Comparison of ENCODE assay signal across 8 mouse cellular contexts in the genomic region with DNA sequence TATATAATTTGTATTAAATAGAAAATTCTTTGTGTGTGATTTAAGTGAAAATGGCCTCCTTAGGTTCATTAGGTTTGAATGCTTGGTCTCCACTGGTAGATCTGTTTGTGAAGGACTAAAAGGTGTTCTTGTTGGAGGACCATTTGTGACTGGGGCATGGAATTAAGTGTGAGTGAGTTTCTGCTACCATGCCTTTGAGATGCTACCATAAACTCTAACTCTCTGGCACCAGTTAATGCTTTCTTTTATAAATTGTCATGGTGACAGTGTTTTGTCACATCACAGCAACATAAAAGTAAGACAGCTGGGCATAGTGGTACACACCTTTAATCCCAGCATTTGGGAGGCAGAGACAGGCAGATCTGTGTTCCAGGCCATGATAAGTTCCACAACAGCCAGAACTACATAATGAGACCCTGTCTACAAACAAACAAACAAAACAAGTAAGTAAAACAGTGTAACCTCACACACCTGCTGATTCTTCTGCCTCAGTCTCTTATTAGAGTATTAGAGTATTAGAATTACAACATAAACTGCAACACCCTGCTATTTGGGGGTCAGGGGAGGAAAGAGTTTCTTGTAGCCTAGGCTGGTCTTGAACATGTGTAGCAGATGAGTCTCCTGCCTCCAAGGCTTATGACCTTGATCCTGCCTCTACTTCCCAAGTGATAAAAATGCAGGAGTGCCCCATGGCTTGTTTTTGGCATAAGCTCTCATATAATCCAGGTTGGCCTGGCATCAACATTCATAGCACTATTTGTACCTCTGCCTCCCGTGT. TPM values are rescaled to one million over a fixed set of nuclear protein-coding genes. Genes with fewer than 3 reads are reported as not detected.
DNase-seq lines count a peak whose midpoint lies in the region; ATAC-seq lines count a peak whose summit lies in the region.

No protein-coding gene starts in this region.

- no peak for ATAC-seq in heart, embryonic 12.5 days (ENCODE audit: insufficient number of reproducible peaks, low FRiP score)
- no peak for ATAC-seq in embryonic facial prominence, embryonic 15.5 days (ENCODE audit: insufficient number of reproducible peaks, low FRiP score, low TSS enrichment, low read depth)
- no peak for ATAC-seq in liver, embryonic 15.5 days (ENCODE audit: insufficient read depth)

- no peak for DNase-seq in heart, postnatal 10 days
- DNase-seq in 3T3-L1 (ENCODE audit: low read depth, low spot score): peak; percentile 84
- DNase-seq in spleen, adult 18-20 months: no peak
- DNase-seq in cerebellum, postnatal 14 days: no peak
- DNase-seq in right cerebral cortex, postnatal 36 days (ENCODE audit: low spot score in 2 of 2): no peak

- no peak overlapping the region for H3K4me3 ChIP-seq in heart, embryonic 12.5 days
- no peak overlapping the region for H3K4me3 ChIP-seq in embryonic facial prominence, embryonic 15.5 days (replicated peaks)
- no peak overlapping the region for H3K4me3 ChIP-seq in liver, embryonic 15.5 days (replicated peaks)

- H3K27me3 ChIP-seq in heart, embryonic 12.5 days (replicated peaks): no peaks in the 10 kb centered on the region
- no peaks in the 10 kb centered on the region for H3K27me3 ChIP-seq in embryonic facial prominence, embryonic 15.5 days
- no peaks in the 10 kb centered on the region for H3K27me3 ChIP-seq in liver, embryonic 15.5 days

- intact Hi-C loops in heart, postnatal 10 days (cut with DNase I): loop anchor here (2.0 kb wide), 2 partner anchors 15 to 77 kb away; no protein-coding TSS in a partner anchor

- no peak overlapping the region for H3K9ac ChIP-seq in heart, embryonic 12.5 days
- no peak overlapping the region for H3K9ac ChIP-seq in embryonic facial prominence, embryonic 15.5 days
- H3K9ac ChIP-seq in liver, embryonic 15.5 days: peak overlapping the region; percentile 27; the same call in 1 of the 2 replicates

- no peaks in the 10 kb centered on the region for H3K36me3 ChIP-seq in heart, embryonic 12.5 days
- H3K36me3 ChIP-seq in embryonic facial prominence, embryonic 15.5 days: no peaks in the 10 kb centered on the region
- H3K36me3 ChIP-seq in liver, embryonic 15.5 days (replicated peaks): no peaks in the 10 kb centered on the region

- no peak overlapping the region for H3K4me2 ChIP-seq in heart, embryonic 12.5 days
- no peak overlapping the region for H3K4me2 ChIP-seq in embryonic facial prominence, embryonic 15.5 days (replicated peaks)
- H3K4me2 ChIP-seq in liver, embryonic 15.5 days: no peak overlapping the region

- H3K9me3 ChIP-seq in heart, embryonic 12.5 days (replicated peaks): no peaks in the 10 kb centered on the region
- H3K9me3 ChIP-seq in embryonic facial prominence, embryonic 15.5 days (replicated peaks): no peaks in the 10 kb centered on the region
- no peaks in the 10 kb centered on the region for H3K9me3 ChIP-seq in liver, embryonic 15.5 days (replicated peaks)

- 0 out of 2 replicates have a peak, but pooled peaks cover 3% of the 10 kb centered on the region for H3K4me1 ChIP-seq in heart, embryonic 12.5 days (replicated peaks)
- peaks cover 13% of the 10 kb centered on the region; the same call in 1 of the 2 replicates for H3K4me1 ChIP-seq in embryonic facial prominence, embryonic 15.5 days
- H3K4me1 ChIP-seq in liver, embryonic 15.5 days (replicated peaks): peaks cover 44% of the 10 kb centered on the region

- 0 out of 2 replicates have a peak overlapping the region, but pooled peaks have one; percentile 49 for H3K27ac ChIP-seq in heart, embryonic 12.5 days (ENCODE audit: poor library complexity, severe bottlenecking)
- H3K27ac ChIP-seq in embryonic facial prominence, embryonic 15.5 days (replicated peaks): peak overlapping the region; percentile 77
- peak overlapping the region; percentile 81 for H3K27ac ChIP-seq in liver, embryonic 15.5 days (replicated peaks)

- WGBS in heart, embryonic 12.5 days: 56% methylated on average over 1 of the region's 1 CpGs
- 48% methylated on average over 1 of the region's 1 CpGs for WGBS in embryonic facial prominence, embryonic 15.5 days
- 40% methylated on average over 1 of the region's 1 CpGs for whole genome bisulfite sequencing in liver, embryonic 15.5 days (ENCODE audit: insufficient replicate concordance)

RNA-seq across cellular contexts. Expression of a gene that starts 22.6 kb away (rescaled TPM):
- polyA plus RNA-seq in heart, embryonic 12.5 days (2016; fragmentation: Nextera tagmentation; extraction: Ambion mirVana): 0.27 and 0.45 TPM in 2 replicates
- under 1 TPM; 0.10 to 0.47 TPM for total RNA-seq in heart, postnatal 10 days (2021)
- polyA plus RNA-seq in embryonic facial prominence, embryonic 15.5 days (2015; fragmentation: Nextera tagmentation; extraction: Ambion mirVana): 1.7 and 2.0 TPM in 2 replicates
- 0.05 TPM in 2 replicates for polyA plus RNA-seq in liver, embryonic 15.5 days (2015; fragmentation: Nextera tagmentation; extraction: Ambion mirVana)

RNA-seq across cellular contexts. Expression of a gene that starts 22.7 kb away (rescaled TPM):
- 10.8 and 11.5 TPM in 2 replicates for polyA plus RNA-seq in heart, embryonic 12.5 days (2016; fragmentation: Nextera tagmentation; extraction: Ambion mirVana)
- total RNA-seq in heart, postnatal 10 days (2021): 1 to 10 TPM; 3.7 to 4.4 TPM
- 6.4 and 7.3 TPM in 2 replicates for polyA plus RNA-seq in embryonic facial prominence, embryonic 15.5 days (2015; fragmentation: Nextera tagmentation; extraction: Ambion mirVana)
- 4.1 and 4.3 TPM in 2 replicates for polyA plus RNA-seq in liver, embryonic 15.5 days (2015; fragmentation: Nextera tagmentation; extraction: Ambion mirVana)
